Mouse (Mus musculus): ENCODE data around the gene Jtb. TPM values are rescaled to one million over a fixed set of nuclear protein-coding genes. Genes with fewer than 3 reads are reported as not detected.

The Jtb gene
- polyA plus RNA-seq, 1 experiment from 2014 or later, result 73.5 TPM

DNA sequence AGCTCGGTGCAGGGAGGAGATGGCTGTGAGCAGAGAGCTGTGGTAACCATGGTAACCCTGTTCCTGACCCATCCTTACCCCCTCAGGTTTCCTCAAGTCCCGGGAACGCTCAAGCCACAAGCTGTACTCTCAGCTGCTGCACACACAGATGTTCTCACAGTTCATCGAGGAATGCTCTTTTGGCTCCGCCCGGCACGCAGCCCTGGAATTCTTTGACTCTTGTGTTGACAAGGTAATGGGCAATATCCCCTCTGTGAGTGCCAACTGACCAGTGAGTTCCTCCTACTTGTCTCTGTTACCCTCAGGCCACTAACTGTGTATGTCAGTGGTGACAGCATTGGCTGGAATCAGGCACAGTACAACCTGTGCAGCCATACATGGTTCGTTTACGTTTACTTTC is 40.8 kb downstream of the Jtb start:
- Histone ChIP-seq H3K9me3 (replicated peaks) (no peaks in the 10 kb centered on the region), H3K27me3 (ENCODE audit: low read depth, poor library complexity, severe bottlenecking) (no peaks in the 10 kb centered on the region), H3K36me3 (peaks cover 80% of the 10 kb centered on the region), H3K27ac (no peak overlapping the region), H3K4me3 (no peak overlapping the region), H3K4me1 (peaks cover 5% of the 10 kb centered on the region)
- 71% methylated on average over 9 of the region's 9 CpGs for WGBS
- DNase-seq (ENCODE audit: low spot score), result peak; percentile 25

DNA sequence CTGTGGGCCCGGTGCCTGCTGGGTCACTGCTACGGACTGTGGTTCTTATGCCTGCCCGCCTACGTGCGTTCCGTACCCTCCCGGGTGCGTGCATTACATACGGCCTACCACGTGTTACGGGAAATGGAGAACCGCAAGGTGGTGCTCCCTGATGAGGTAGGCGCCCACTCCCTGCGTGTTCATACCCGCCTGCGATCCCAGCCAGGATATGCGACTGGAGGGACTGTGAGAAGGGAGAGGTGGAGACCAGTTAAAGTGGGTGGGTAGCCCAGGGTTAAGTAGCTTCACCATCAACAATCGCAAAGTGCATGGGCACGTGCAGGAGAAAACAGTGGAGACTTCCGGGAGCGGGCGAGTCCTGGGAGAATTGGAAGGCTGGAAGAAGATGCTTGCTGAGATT is 42.5 kb downstream of the Jtb start:
- Histone ChIP-seq H3K4me1 (peaks cover 5% of the 10 kb centered on the region), H3K27me3 (ENCODE audit: low read depth, poor library complexity, severe bottlenecking) (no peaks in the 10 kb centered on the region), H3K4me3 (no peak overlapping the region), H3K27ac (no peak overlapping the region), H3K36me3 (peaks cover 80% of the 10 kb centered on the region), H3K9me3 (replicated peaks) (no peaks in the 10 kb centered on the region)
- WGBS, result 94% methylated on average over 22 of the region's 22 CpGs
- no peak for DNase-seq (ENCODE audit: low spot score)

DNA sequence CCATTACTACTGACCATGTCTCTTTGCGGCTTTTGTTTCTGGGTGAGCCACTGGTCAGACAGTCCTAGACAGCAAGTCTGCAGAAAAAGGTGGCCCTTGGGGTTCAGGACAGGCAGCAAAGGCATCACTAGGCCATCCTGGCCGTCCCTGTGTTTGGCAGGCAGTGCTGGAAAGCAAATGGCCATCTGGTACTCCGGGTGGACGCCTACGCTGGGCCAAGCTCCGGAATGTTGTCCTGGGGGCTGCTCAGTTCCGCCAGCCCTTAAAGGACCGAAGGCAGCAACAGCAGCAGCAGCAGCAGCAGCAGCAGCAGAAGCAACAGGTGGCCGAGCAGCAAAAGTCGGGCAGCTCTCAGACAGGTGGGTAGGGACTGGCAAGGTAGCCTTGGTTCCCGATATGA is 43.9 kb downstream of the Jtb start:
- Histone ChIP-seq H3K27me3 (ENCODE audit: low read depth, poor library complexity, severe bottlenecking) (no peaks in the 10 kb centered on the region), H3K27ac (no peak overlapping the region), H3K9me3 (replicated peaks) (no peaks in the 10 kb centered on the region), H3K36me3 (peaks cover 86% of the 10 kb centered on the region), H3K4me3 (no peak overlapping the region), H3K4me1 (peaks cover 5% of the 10 kb centered on the region)
- DNase-seq (ENCODE audit: low spot score), result no peak
- 91% methylated on average over 11 of the region's 11 CpGs for whole genome bisulfite sequencing

DNA sequence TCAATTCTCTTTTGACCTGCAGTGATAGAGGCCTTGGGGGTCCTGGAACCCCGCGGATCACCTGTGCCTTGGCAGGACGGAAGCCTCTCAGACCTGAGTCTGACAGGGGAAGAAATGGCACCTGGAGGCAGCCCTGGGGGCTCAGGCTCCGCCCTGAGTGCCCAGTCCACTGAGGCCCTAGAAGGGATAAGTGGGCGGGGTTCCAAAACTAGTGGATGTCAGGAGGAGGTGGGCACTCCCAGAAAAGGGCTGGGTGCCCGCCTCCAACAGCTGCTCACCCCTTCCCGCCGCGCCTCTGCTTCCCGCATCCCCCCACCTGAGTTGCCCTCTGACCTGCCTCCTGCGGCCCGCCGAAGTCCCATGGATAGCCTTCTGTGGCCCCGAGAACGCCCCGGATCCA is 45.5 kb downstream of the Jtb start:
- Histone ChIP-seq H3K36me3 (peaks cover 85% of the 10 kb centered on the region), H3K27me3 (ENCODE audit: low read depth, poor library complexity, severe bottlenecking) (no peaks in the 10 kb centered on the region), H3K4me3 (no peak overlapping the region), H3K27ac (no peak overlapping the region), H3K4me1 (peaks cover 5% of the 10 kb centered on the region), H3K9me3 (replicated peaks) (no peaks in the 10 kb centered on the region)
- no peak for DNase-seq (ENCODE audit: low spot score)
- 39% methylated on average over 16 of the region's 16 CpGs for WGBS

DNA sequence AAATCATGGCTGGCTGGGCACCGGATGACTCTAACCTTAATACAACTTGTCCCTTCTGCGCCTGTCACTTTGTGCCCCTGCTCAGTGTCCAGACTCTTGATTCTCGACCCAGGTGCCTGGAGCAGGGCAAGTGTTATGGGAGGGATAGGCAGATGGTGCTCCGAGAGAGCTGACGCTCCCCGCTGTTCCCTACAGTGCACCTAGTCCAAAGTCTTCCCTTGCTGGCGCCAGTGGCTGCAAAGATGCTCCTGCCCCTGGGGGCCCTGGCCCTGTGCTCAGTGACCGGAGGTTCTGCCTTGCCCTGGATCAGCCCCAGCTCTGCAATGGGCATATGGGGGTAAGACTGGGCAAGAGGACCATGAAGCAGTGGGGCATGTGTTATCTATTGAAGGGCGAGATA is 46.4 kb downstream of the Jtb start:
- Histone ChIP-seq H3K4me3 (no peak overlapping the region), H3K27ac (no peak overlapping the region), H3K9me3 (replicated peaks) (no peaks in the 10 kb centered on the region), H3K36me3 (peaks cover 75% of the 10 kb centered on the region), H3K4me1 (peaks cover 5% of the 10 kb centered on the region), H3K27me3 (ENCODE audit: low read depth, poor library complexity, severe bottlenecking) (no peaks in the 10 kb centered on the region)
- DNase-seq (ENCODE audit: low spot score), result no peak
- 92% methylated on average over 9 of the region's 9 CpGs for WGBS

DNA sequence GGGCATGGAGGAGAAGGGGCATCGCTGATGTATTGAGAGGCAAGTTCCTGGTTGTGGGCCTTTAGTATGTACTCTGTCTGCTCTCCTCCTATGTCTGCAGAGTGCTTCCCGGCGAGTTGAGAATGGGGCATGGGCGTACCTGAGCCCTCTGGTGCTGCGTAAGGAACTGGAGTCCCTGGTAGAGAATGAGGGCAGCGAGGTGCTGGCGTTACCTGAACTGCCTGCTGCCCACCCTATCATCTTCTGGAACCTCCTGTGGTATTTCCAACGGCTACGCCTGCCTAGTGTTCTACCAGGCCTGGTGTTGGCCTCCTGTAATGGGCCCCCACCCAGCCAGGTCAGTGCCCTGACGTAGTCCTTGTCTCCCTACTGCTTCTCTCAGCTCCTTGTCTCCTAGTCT is 46.8 kb downstream of the Jtb start:
- Histone ChIP-seq H3K27ac (no peak overlapping the region), H3K27me3 (ENCODE audit: low read depth, poor library complexity, severe bottlenecking) (no peaks in the 10 kb centered on the region), H3K4me3 (no peak overlapping the region), H3K9me3 (replicated peaks) (no peaks in the 10 kb centered on the region), H3K36me3 (peaks cover 74% of the 10 kb centered on the region), H3K4me1 (peaks cover 5% of the 10 kb centered on the region)
- no peak for DNase-seq (ENCODE audit: low spot score)
- 95% methylated on average over 10 of the region's 10 CpGs for WGBS

DNA sequence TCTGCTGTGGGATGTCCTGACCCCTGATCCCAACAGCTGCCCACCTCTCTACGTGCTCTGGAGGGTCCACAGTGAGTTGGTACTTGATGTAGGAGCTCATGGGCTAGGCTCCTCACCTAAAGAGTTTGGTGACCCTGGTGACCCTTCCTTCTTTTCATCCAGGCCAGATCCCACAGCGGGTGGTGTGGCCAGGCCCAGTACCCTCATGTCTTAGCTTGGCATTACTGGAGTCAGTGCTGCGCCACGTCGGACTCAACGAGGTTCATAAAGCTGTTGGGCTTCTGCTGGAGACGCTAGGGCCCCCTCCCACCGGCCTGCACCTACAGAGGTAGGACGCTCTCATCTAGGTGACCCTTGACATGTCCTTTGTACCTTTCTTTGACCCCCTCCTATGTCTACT is 47.8 kb downstream of the Jtb start:
- Histone ChIP-seq H3K4me1 (peaks cover 5% of the 10 kb centered on the region), H3K27me3 (ENCODE audit: low read depth, poor library complexity, severe bottlenecking) (no peaks in the 10 kb centered on the region), H3K27ac (no peak overlapping the region), H3K36me3 (peaks cover 63% of the 10 kb centered on the region), H3K4me3 (no peak overlapping the region), H3K9me3 (replicated peaks) (no peaks in the 10 kb centered on the region)
- WGBS, result 92% methylated on average over 9 of the region's 9 CpGs
- no peak for DNase-seq (ENCODE audit: low spot score)

DNA sequence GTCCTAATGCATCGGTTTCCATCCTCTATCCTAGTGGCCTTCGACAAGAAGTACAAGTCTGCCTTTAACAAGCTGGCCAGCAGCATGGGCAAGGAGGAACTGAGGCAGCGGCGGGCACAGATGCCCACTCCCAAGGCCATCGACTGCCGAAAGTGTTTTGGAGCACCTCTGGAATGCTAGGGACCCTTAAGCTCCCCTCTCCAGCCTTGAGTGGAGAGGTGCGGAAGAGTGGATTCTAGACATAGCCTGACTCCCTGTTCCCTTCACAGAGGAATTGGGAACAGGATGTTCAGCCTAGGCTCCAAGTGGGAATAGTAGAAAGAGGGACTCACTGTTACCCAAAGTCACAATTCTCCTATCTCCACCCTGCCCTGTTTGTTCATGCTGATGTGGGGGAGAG is 48.3 kb downstream of the Jtb start:
- H3K27me3 ChIP-seq (ENCODE audit: low read depth, poor library complexity, severe bottlenecking), result no peaks in the 10 kb centered on the region
- no peaks in the 10 kb centered on the region for H3K9me3 ChIP-seq (replicated peaks)
- no peak overlapping the region for H3K27ac ChIP-seq
- H3K4me1 ChIP-seq, result peaks cover 5% of the 10 kb centered on the region
- peaks cover 62% of the 10 kb centered on the region for H3K36me3 ChIP-seq
- WGBS, result 94% methylated on average over 7 of the region's 7 CpGs
- H3K4me3 ChIP-seq, result no peak overlapping the region
- no peak for DNase-seq (ENCODE audit: low spot score)

DNA sequence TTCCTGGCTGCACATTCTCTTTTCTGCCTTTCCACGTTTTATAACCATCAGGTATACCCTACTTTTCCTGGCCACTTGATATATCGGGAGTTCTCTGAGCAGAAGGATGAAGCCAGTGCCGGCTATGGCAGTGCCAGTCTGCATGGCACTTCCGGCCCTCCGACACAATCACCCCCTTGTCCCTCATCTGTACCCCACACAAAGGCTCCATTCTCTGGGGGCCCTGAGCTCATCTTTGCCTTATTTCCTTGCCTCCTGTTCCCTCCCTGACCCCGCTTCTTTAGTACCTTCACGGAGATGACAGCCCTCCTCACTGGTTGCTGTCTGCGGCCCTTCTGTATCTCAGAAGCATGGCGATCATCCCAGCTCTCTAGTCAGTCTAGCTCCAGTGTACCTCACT is 49.3 kb downstream of the Jtb start:
- Histone ChIP-seq H3K4me3 (no peak overlapping the region), H3K9me3 (replicated peaks) (no peaks in the 10 kb centered on the region), H3K36me3 (peaks cover 55% of the 10 kb centered on the region), H3K27ac (no peak overlapping the region), H3K27me3 (ENCODE audit: low read depth, poor library complexity, severe bottlenecking) (no peaks in the 10 kb centered on the region), H3K4me1 (peaks cover 5% of the 10 kb centered on the region)
- WGBS, result 90% methylated on average over 9 of the region's 9 CpGs
- DNase-seq (ENCODE audit: low spot score), result no peak

DNA sequence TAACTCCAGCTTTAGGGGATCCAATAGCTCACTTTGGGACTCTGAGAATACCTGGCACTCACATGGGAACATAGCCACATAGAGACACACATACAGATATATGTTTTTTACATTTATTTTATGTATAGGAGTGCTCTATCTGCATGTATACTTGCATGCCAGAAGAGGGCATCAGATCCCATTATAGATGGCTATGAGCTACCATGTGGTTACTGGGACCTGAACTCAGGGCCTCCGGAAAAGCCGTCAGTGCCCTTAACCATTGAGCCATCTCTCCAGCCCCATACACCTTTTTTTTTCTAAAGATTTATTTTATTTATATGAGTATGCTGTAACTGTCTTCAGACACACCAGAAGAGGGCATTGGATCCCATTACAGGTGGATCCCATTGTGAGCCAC is 52.8 kb downstream of the Jtb start:
- Histone ChIP-seq H3K9me3 (replicated peaks) (no peaks in the 10 kb centered on the region), H3K27me3 (ENCODE audit: low read depth, poor library complexity, severe bottlenecking) (no peaks in the 10 kb centered on the region), H3K27ac (no peak overlapping the region), H3K4me3 (no peak overlapping the region), H3K4me1 (no peaks in the 10 kb centered on the region), H3K36me3 (peaks cover 21% of the 10 kb centered on the region)
- 92% methylated on average over 2 of the region's 2 CpGs for WGBS
- no peak for DNase-seq (ENCODE audit: low spot score)

Small RNA genes within 50 kb of the gene (microRNA-seq; reads per million reads assigned to microRNA genes)
- gene Mir7012, result not detected

Other genes with a start within 250 kb of the Jtb start
- 308 and 315 TPM in 2 replicates for gene Hax1, start 232.8 kb upstream of the Jtb start, polyA plus RNA-seq (2016; fragmentation: Nextera tagmentation; extraction: Ambion mirVana)
- 171 and 183 TPM in 2 replicates for gene 4933434E20Rik, start 180.0 kb upstream of the Jtb start, polyA plus RNA-seq (2016; fragmentation: Nextera tagmentation; extraction: Ambion mirVana)
- 234 and 244 TPM in 2 replicates for gene Ubap2l, start 179.0 kb upstream of the Jtb start, polyA plus RNA-seq (2016; fragmentation: Nextera tagmentation; extraction: Ambion mirVana)
- gene Tpm3, start 158.9 kb upstream of the Jtb start, polyA plus RNA-seq (2016; fragmentation: Nextera tagmentation; extraction: Ambion mirVana), result 634 and 641 TPM in 2 replicates
- 0.63 and 0.65 TPM in 2 replicates for gene Nup210l, start 127.5 kb upstream of the Jtb start, polyA plus RNA-seq (2016; fragmentation: Nextera tagmentation; extraction: Ambion mirVana)
- gene Rps27, start 17.9 kb upstream of the Jtb start, polyA plus RNA-seq (2016; fragmentation: Nextera tagmentation; extraction: Ambion mirVana), result 1,143 and 1,168 TPM in 2 replicates
- gene Rab13, start 17.9 kb upstream of the Jtb start, polyA plus RNA-seq (2016; fragmentation: Nextera tagmentation; extraction: Ambion mirVana), result 23.8 and 25.6 TPM in 2 replicates
- gene Creb3l4, start 11.9 kb downstream of the Jtb start, polyA plus RNA-seq (2016; fragmentation: Nextera tagmentation; extraction: Ambion mirVana), result 4.0 and 8.9 TPM in 2 replicates
- 55.6 and 60.1 TPM in 2 replicates for gene Slc39a1, start 16.6 kb downstream of the Jtb start, polyA plus RNA-seq (2016; fragmentation: Nextera tagmentation; extraction: Ambion mirVana)
- gene Crtc2, start 22.6 kb downstream of the Jtb start, polyA plus RNA-seq (2016; fragmentation: Nextera tagmentation; extraction: Ambion mirVana), result 26.5 and 31.6 TPM in 2 replicates
- 3.4 and 5.1 TPM in 2 replicates for gene Dennd4b, start 33.6 kb downstream of the Jtb start, polyA plus RNA-seq (2016; fragmentation: Nextera tagmentation; extraction: Ambion mirVana)
- gene Gatad2b, start 61.6 kb downstream of the Jtb start, polyA plus RNA-seq (2016; fragmentation: Nextera tagmentation; extraction: Ambion mirVana), result 14.3 and 15.6 TPM in 2 replicates
- gene Slc27a3, start 158.3 kb downstream of the Jtb start, polyA plus RNA-seq (2016; fragmentation: Nextera tagmentation; extraction: Ambion mirVana), result 37.4 and 41.9 TPM in 2 replicates
- gene Ints3, start 202.0 kb downstream of the Jtb start, polyA plus RNA-seq (2016; fragmentation: Nextera tagmentation; extraction: Ambion mirVana), result 53.3 and 53.5 TPM in 2 replicates
- 3.5 and 4.7 TPM in 2 replicates for gene Npr1, start 234.3 kb downstream of the Jtb start, polyA plus RNA-seq (2016; fragmentation: Nextera tagmentation; extraction: Ambion mirVana)
- 374 and 379 TPM in 2 replicates for gene Ilf2, start 244.5 kb downstream of the Jtb start, polyA plus RNA-seq (2016; fragmentation: Nextera tagmentation; extraction: Ambion mirVana)

Measured in limb, embryonic 10.5 days (tissue).